Mouse (Mus musculus): ENCODE data around the gene Tbl1x. TPM values are rescaled to one million over a fixed set of nuclear protein-coding genes. Genes with fewer than 3 reads are reported as not detected.

Tbl1x gene
- polyA plus RNA-seq, 1 experiment = 33.9 TPM

DNA sequence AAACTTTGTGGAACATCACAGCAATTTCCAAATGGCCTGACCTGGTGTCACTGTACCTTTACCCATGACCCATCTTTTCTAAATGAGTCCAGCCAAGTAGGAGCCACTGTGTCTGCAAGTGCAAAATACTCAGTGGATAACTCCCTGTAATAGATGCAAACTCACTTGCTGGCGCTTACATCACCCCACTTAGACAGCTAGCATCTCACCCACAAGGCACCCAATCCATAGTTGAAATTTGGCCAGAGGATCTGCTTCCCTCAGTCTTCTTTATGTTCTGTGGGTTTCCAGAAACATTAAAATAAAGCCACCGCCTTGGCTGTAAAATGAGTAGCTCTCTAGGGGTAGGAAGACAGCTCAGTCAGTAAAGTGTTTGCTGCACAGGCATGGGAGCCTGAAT lies 33.3 kb upstream of the Tbl1x start:
- H3ac ChIP-seq (ENCODE audit: control insufficient read depth, insufficient read length, low read depth) = no peak overlapping the region

DNA sequence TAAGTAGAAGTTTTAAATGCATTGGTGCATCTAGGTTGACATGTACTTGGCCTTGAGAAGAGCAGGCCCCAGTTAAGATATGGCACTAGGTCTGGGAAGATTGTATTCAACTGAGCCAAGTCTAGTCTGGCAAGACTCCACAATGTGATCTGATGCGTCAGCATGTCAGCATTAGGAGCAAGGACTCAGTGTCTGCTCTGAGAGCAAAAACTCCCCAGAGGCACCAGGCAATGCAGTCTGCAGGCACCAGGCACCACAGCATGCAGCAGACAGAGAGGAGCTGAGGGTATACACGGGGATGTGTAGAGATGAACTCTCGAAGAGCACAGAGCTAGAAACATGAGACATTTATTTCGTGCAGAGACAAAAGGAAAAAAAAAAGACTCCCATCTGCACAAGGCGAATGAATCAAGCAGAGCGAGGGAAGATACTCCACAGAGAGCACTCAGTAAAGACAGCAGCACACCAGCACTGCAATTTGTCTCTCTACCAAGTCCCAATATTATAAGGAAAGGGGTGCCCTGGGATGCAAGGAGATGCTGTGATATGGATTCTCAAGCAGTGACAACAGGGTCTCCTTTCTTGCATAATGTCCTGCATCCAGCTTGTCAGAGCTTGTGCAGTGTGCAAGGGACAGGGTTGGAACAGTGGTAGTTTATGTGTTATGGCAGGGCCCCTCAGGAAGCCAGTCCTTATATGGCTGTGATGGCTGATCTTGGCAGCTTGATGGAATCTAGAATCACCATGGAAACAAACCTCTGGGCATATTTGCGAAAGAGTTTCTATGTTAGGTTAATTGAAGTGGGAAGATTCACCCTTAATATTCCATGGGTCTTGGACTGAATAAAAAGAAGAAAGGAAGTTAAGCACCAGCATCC lies 22.7 kb upstream of the Tbl1x start:
- Histone ChIP-seq H3K36me3 (ENCODE audit: control insufficient read depth, insufficient read depth) (no peaks in the 10 kb centered on the region), H3K79me3 (ENCODE audit: low read depth) (no peaks in the 10 kb centered on the region), H3K79me2 (ENCODE audit: control insufficient read depth, insufficient read depth) (no peaks in the 10 kb centered on the region), H3ac (ENCODE audit: control insufficient read depth, insufficient read length, low read depth) (no peak overlapping the region), H3K4me3 (ENCODE audit: insufficient read depth, poor library complexity, severe bottlenecking) (no peak overlapping the region), H3K27me3 (ENCODE audit: control insufficient read depth, insufficient read depth, insufficient read length) (no peaks in the 10 kb centered on the region)
- TF ChIP-seq MAX (IDR thresholded peaks at IDR 0.05) (no peak), USF1 (IDR thresholded peaks at IDR 0.05; ENCODE audit: low read depth) (no peak), MYOG (IDR thresholded peaks at IDR 0.05; ENCODE audit: control insufficient read depth, extremely low read depth, insufficient read length) (no peak), FOSL1 (IDR thresholded peaks at IDR 0.05; ENCODE audit: insufficient read depth, low read length, poor library complexity, severe bottlenecking) (no peak), CTCF (IDR thresholded peaks at IDR 0.05; ENCODE audit: control insufficient read depth, insufficient read depth, insufficient read length) (no peak), CEBPB (IDR thresholded peaks at IDR 0.05; ENCODE audit: low read depth) (no peak), MYOD1 (IDR thresholded peaks at IDR 0.05; ENCODE audit: control insufficient read depth, insufficient read length, low read depth) (no peak)

More for the DNA sequence above, 33.3 kb upstream of the Tbl1x start:
- Histone ChIP-seq H3K79me2 (ENCODE audit: control insufficient read depth, insufficient read depth) (no peaks in the 10 kb centered on the region), H3K79me3 (ENCODE audit: low read depth) (no peaks in the 10 kb centered on the region), H3K36me3 (ENCODE audit: control insufficient read depth, insufficient read depth) (no peaks in the 10 kb centered on the region), H3K4me3 (ENCODE audit: insufficient read depth, poor library complexity, severe bottlenecking) (no peak overlapping the region), H3K27me3 (ENCODE audit: control insufficient read depth, insufficient read depth, insufficient read length) (no peaks in the 10 kb centered on the region)
- TF ChIP-seq MAX (IDR thresholded peaks at IDR 0.05) (no peak), CEBPB (IDR thresholded peaks at IDR 0.05; ENCODE audit: low read depth) (no peak), FOSL1 (IDR thresholded peaks at IDR 0.05; ENCODE audit: insufficient read depth, low read length, poor library complexity, severe bottlenecking) (no peak), CTCF (IDR thresholded peaks at IDR 0.05; ENCODE audit: control insufficient read depth, insufficient read depth, insufficient read length) (no peak), MYOD1 (IDR thresholded peaks at IDR 0.05; ENCODE audit: control insufficient read depth, insufficient read length, low read depth) (no peak), MYOG (IDR thresholded peaks at IDR 0.05; ENCODE audit: control insufficient read depth, extremely low read depth, insufficient read length) (no peak), USF1 (IDR thresholded peaks at IDR 0.05; ENCODE audit: low read depth) (no peak)

DNA sequence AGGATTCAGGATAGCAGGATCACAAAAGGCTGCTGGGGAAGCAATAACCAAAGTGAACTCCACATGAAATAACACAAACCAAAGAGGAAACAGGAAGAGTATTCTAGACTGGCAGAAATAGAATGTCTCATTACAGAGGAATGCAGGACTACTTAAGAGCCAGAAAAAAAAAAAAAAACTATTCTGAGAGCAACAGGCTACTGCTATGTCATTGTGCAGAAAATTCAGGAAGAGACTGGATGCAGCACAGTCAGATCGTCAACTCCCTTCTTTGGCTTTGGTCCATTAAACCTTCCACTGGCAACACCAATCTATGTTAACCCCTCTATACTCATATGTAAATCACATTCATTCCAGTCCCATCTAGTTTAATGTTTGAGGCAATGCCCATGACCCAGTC lies 20.7 kb upstream of the Tbl1x start:
- Histone ChIP-seq H3K79me2 (ENCODE audit: control insufficient read depth, insufficient read depth) (no peaks in the 10 kb centered on the region), H3ac (ENCODE audit: control insufficient read depth, insufficient read length, low read depth) (no peak overlapping the region), H3K27me3 (ENCODE audit: control insufficient read depth, insufficient read depth, insufficient read length) (no peaks in the 10 kb centered on the region), H3K79me3 (ENCODE audit: low read depth) (no peaks in the 10 kb centered on the region), H3K36me3 (ENCODE audit: control insufficient read depth, insufficient read depth) (no peaks in the 10 kb centered on the region), H3K4me3 (ENCODE audit: insufficient read depth, poor library complexity, severe bottlenecking) (no peak overlapping the region)
- TF ChIP-seq FOSL1 (IDR thresholded peaks at IDR 0.05; ENCODE audit: insufficient read depth, low read length, poor library complexity, severe bottlenecking) (no peak), CTCF (IDR thresholded peaks at IDR 0.05; ENCODE audit: control insufficient read depth, insufficient read depth, insufficient read length) (no peak), MAX (IDR thresholded peaks at IDR 0.05) (no peak), USF1 (IDR thresholded peaks at IDR 0.05; ENCODE audit: low read depth) (no peak), MYOG (IDR thresholded peaks at IDR 0.05; ENCODE audit: control insufficient read depth, extremely low read depth, insufficient read length) (no peak), CEBPB (IDR thresholded peaks at IDR 0.05; ENCODE audit: low read depth) (no peak), MYOD1 (IDR thresholded peaks at IDR 0.05; ENCODE audit: control insufficient read depth, insufficient read length, low read depth) (no peak)

DNA sequence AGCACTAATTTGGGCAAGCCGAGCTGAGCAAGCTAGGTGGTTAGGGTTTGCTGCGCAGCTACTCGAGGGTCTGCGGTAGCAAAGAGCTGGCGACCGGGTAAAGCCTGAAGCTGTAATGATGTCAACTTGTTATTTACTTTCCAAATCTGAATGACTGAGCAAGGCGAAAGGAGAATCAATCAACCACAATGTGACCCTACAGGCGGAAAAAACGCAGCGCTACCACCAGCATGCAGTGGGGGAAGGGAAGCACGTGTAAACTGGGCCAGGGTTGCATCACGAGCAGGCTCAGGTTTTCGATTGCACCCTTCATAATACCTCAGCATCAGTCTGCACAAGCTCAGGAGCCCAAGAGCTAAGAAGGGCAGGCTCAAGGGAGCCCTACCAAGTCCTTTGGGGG lies 1.7 kb upstream of the Tbl1x start:
- Histone ChIP-seq H3K36me3 (ENCODE audit: control insufficient read depth, insufficient read depth) (no peaks in the 10 kb centered on the region), H3K27me3 (ENCODE audit: control insufficient read depth, insufficient read depth, insufficient read length) (no peaks in the 10 kb centered on the region), H3ac (ENCODE audit: control insufficient read depth, insufficient read length, low read depth) (no peak overlapping the region), H3K4me3 (ENCODE audit: insufficient read depth, poor library complexity, severe bottlenecking) (peak overlapping the region; percentile 2), H3K79me3 (ENCODE audit: low read depth) (peaks cover 26% of the 10 kb centered on the region), H3K79me2 (ENCODE audit: control insufficient read depth, insufficient read depth) (peaks cover 31% of the 10 kb centered on the region)
- TF ChIP-seq MAX (IDR thresholded peaks at IDR 0.05) (peak; percentile 98), CEBPB (IDR thresholded peaks at IDR 0.05; ENCODE audit: low read depth) (peak; percentile 78), MYOD1 (IDR thresholded peaks at IDR 0.05; ENCODE audit: control insufficient read depth, insufficient read length, low read depth) (no peak)

DNA sequence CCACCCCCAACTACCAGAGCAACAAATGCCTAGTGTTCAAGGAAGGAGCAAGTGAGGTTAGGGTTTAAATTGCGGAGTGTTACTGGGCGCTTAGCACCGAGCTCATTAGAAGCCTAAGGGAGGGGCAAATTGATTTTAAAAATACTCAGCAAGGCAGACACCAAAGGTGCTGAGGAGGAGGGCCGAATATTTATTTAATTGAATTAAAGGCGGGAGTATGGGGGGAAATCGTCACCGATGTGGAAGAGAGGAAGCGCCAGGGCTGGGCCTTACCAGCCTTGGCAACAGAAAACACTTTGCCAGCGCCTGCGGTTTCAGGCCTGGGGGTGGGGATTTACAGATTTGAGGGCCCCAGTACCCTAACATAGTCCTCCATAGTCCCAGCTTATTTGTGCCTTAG lies 1.0 kb upstream of the Tbl1x start:
- TF ChIP-seq USF1 (IDR thresholded peaks at IDR 0.05; ENCODE audit: low read depth) = no peak
- no peak for TF ChIP-seq FOSL1 (IDR thresholded peaks at IDR 0.05; ENCODE audit: insufficient read depth, low read length, poor library complexity, severe bottlenecking)
- TF ChIP-seq MYOD1 (IDR thresholded peaks at IDR 0.05; ENCODE audit: control insufficient read depth, insufficient read length, low read depth) = no peak
- TF ChIP-seq CEBPB (IDR thresholded peaks at IDR 0.05; ENCODE audit: low read depth) = no peak
- no peak for TF ChIP-seq MYOG (IDR thresholded peaks at IDR 0.05; ENCODE audit: control insufficient read depth, extremely low read depth, insufficient read length)
- TF ChIP-seq MAX (IDR thresholded peaks at IDR 0.05) = no peak
- TF ChIP-seq CTCF (IDR thresholded peaks at IDR 0.05; ENCODE audit: control insufficient read depth, insufficient read depth, insufficient read length) = no peak
- H3K79me2 ChIP-seq (ENCODE audit: control insufficient read depth, insufficient read depth) = peaks cover 37% of the 10 kb centered on the region
- no peak overlapping the region for H3ac ChIP-seq (ENCODE audit: control insufficient read depth, insufficient read length, low read depth)
- no peaks in the 10 kb centered on the region for H3K27me3 ChIP-seq (ENCODE audit: control insufficient read depth, insufficient read depth, insufficient read length)
- H3K79me3 ChIP-seq (ENCODE audit: low read depth) = peaks cover 32% of the 10 kb centered on the region
- peak overlapping the region; percentile 2 for H3K4me3 ChIP-seq (ENCODE audit: insufficient read depth, poor library complexity, severe bottlenecking)
- H3K36me3 ChIP-seq (ENCODE audit: control insufficient read depth, insufficient read depth) = no peaks in the 10 kb centered on the region

Measured in C2C12 (cell line).